In the genomic region with DNA sequence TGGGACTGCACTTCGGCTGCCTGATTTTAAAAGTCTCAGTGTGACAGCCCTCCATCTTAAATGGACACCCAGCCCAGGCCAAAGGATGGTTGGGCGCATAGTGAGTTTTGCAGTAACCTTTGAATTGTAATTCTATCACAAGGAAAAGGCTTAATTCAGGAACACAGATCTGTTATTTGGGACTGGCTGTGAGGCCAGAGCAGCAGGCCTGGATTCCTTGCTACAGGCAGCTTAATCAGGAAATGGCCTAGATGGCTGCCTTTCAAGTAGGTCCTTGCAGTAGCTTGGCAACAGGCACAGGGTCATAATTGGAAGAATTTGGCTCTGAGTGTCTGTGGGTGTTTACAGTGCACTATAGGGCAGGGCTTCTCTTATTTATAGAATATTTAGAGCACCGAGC, we compare ENCODE assay signal across 9 mouse cellular contexts. TPM values are rescaled to one million over a fixed set of nuclear protein-coding genes. Genes with fewer than 3 reads are reported as not detected.
DNase-seq lines count a peak whose midpoint lies in the region; ATAC-seq and TF ChIP-seq lines count a peak whose summit lies in the region.
"Had no signal": no experiment of that assay in that cellular context is flagged by ENCODE, and none has a peak within 500 bp of the region (broad histone marks: within the 10 kb centered on the region; RNA-seq: fewer than 3 reads in every experiment).

No protein-coding gene starts in this region.

- H3K9me3 ChIP-seq in forebrain, postnatal 0 days (ENCODE audit: low read length) = no peaks in the 10 kb centered on the region
- H3K9me3 ChIP-seq in kidney, embryonic 15.5 days (replicated peaks) = no peaks in the 10 kb centered on the region
- no peaks in the 10 kb centered on the region for H3K9me3 ChIP-seq in neural tube, embryonic 12.5 days
- H3K9me3 ChIP-seq: megakaryocyte, embryonic 14.5 days had no signal

- no peaks in the 10 kb centered on the region for H3K27me3 ChIP-seq in forebrain, postnatal 0 days (ENCODE audit: insufficient read depth, low read length)
- no peaks in the 10 kb centered on the region for H3K27me3 ChIP-seq in kidney, embryonic 15.5 days
- H3K27me3 ChIP-seq in neural tube, embryonic 12.5 days (replicated peaks) = no peaks in the 10 kb centered on the region

- intact Hi-C loops in gastrocnemius, postnatal 36 days (cut with DNase I) = loop anchor here (5.0 kb wide), 2 partner anchors 49 to 109 kb away; no protein-coding TSS in a partner anchor

- H3K36me3 ChIP-seq in forebrain, postnatal 0 days (ENCODE audit: insufficient read depth) = no peaks in the 10 kb centered on the region
- H3K36me3 ChIP-seq in kidney, embryonic 15.5 days = no peaks in the 10 kb centered on the region
- H3K36me3 ChIP-seq in neural tube, embryonic 12.5 days = no peaks in the 10 kb centered on the region

- H3K9ac ChIP-seq in forebrain, postnatal 0 days = no peak overlapping the region
- no peak overlapping the region for H3K9ac ChIP-seq in kidney, embryonic 15.5 days
- no peak overlapping the region for H3K9ac ChIP-seq in neural tube, embryonic 12.5 days

- H3K4me1 ChIP-seq in forebrain, postnatal 0 days (ENCODE audit: insufficient read depth) = peaks cover 37% of the 10 kb centered on the region
- H3K4me1 ChIP-seq in kidney, embryonic 15.5 days = peaks cover 17% of the 10 kb centered on the region
- peaks cover 28% of the 10 kb centered on the region for H3K4me1 ChIP-seq in neural tube, embryonic 12.5 days
- H3K4me1 ChIP-seq: megakaryocyte, embryonic 14.5 days had no signal

- TF ChIP-seq CTCF in forebrain, postnatal 0 days (IDR thresholded peaks at IDR 0.05; ENCODE audit: low read depth) = no peak

- no peak overlapping the region for H3K4me3 ChIP-seq in forebrain, postnatal 0 days (ENCODE audit: low read depth, low read length)
- H3K4me3 ChIP-seq in kidney, embryonic 15.5 days (replicated peaks) = no peak overlapping the region
- no peak overlapping the region for H3K4me3 ChIP-seq in neural tube, embryonic 12.5 days
- H3K4me3 ChIP-seq: megakaryocyte, embryonic 14.5 days had no signal

- H3K4me2 ChIP-seq in forebrain, postnatal 0 days (ENCODE audit: low read depth) = no peak overlapping the region
- no peak overlapping the region for H3K4me2 ChIP-seq in kidney, embryonic 15.5 days
- no peak overlapping the region for H3K4me2 ChIP-seq in neural tube, embryonic 12.5 days (replicated peaks)

- DNase-seq in gastrocnemius, adult 18-20 months (ENCODE audit: low spot score) = peak; percentile 56
- DNase-seq in gastrocnemius, postnatal 36 days = no peak
- peak; percentile 71 for DNase-seq in adrenal gland, postnatal 10 days
- peak; percentile 74 for DNase-seq in forebrain, postnatal 0 days
- no peak for DNase-seq in urinary bladder, adult 18-20 months (ENCODE audit: low spot score in 2 of 2)

- peak overlapping the region; percentile 86 for H3K27ac ChIP-seq in forebrain, postnatal 0 days (ENCODE audit: low read depth, low read length)
- H3K27ac ChIP-seq in kidney, embryonic 15.5 days = peak overlapping the region; percentile 43
- no peak overlapping the region for H3K27ac ChIP-seq in neural tube, embryonic 12.5 days

- WGBS in forebrain, postnatal 0 days = 25% methylated on average over 3 of the region's 3 CpGs
- 61% methylated on average over 3 of the region's 3 CpGs for WGBS in kidney, embryonic 15.5 days
- 64% methylated on average over 3 of the region's 3 CpGs for WGBS in neural tube, embryonic 12.5 days

- peak; percentile 72 for ATAC-seq in forebrain, postnatal 0 days
- 0 out of 2 replicates have a peak, but pooled peaks have one; percentile 33 for ATAC-seq in kidney, embryonic 15.5 days (replicated peaks; ENCODE audit: low FRiP score)
- ATAC-seq in neural tube, embryonic 12.5 days (ENCODE audit: low FRiP score, low read depth) = 0 out of 2 replicates have a peak, but pooled peaks have one; percentile 37
- ATAC-seq in megakaryocyte-erythroid progenitor cell, adult 5-6 weeks (replicated peaks; ENCODE audit: low FRiP score, low TSS enrichment, poor library complexity, severe bottlenecking) = no peak

RNA-seq across cellular contexts. Expression of a gene that starts 43.7 kb away (rescaled TPM):
- 10 to 100 TPM; 21.9 to 31.8 TPM for total RNA-seq in gastrocnemius, adult 18-20 months (2021)
- 10 to 100 TPM; 10.6 to 12.1 TPM for total RNA-seq in gastrocnemius, postnatal 36 days (2021)
- total RNA-seq in adrenal gland, postnatal 10 days (2021) = 10 to 100 TPM; 22.9 to 25.7 TPM
- total RNA-seq in forebrain, postnatal 0 days (2014; rRNA removed) = 31.2 and 32.4 TPM in 2 replicates
- 18.3 and 20.7 TPM in 2 replicates for polyA plus RNA-seq in forebrain, postnatal 0 days (2015; fragmentation: Nextera tagmentation; extraction: Ambion mirVana)
- 9.3 and 10.1 TPM in 2 replicates for polyA plus RNA-seq in kidney, embryonic 15.5 days (2015; fragmentation: Nextera tagmentation; extraction: Ambion mirVana)
- 7.5 and 7.6 TPM in 2 replicates for polyA plus RNA-seq in neural tube, embryonic 12.5 days (2016; fragmentation: Nextera tagmentation; extraction: Ambion mirVana)
- 10.7 and 28.0 TPM in 2 replicates for total RNA-seq in megakaryocyte-erythroid progenitor cell, adult 5-6 weeks (2014; fragmentation: Nextera tagmentation)
- total RNA-seq in megakaryocyte-erythroid progenitor cell, adult 5-6 weeks (2017) = 7.5 and 8.2 TPM in 2 replicates

Comparison
In these comparisons a context has a peak if more than half of its experiments do, and no peak if none do; other contexts are left out.
1. DNase-seq: peak in gastrocnemius, adult 18-20 months (single experiment), adrenal gland, postnatal 10 days (single experiment) and forebrain, postnatal 0 days (single experiment); none in gastrocnemius, postnatal 36 days (0 of 2) and urinary bladder, adult 18-20 months (0 of 2).